Mouse (Mus musculus) forebrain, postnatal 0 days (tissue): Measurements from ENCODE around the gene Ipp. TPM values are rescaled to one million over a fixed set of nuclear protein-coding genes. Genes with fewer than 3 reads are reported as not detected.

Experiments
- ATAC-seq: fragments of 200-750 bp; cut with Nextera tagmentation; 2 replicates; pipeline ENCODE4 v1.8.0; 2017; ENCODE audit warnings: mild to moderate bottlenecking, moderate library complexity
- DNase-seq: peaks from one replicate; pipeline ENCODE4 v3.0.0-alpha.2; 2015
- H3K27ac ChIP-seq: fragments of 300-500 bp; sonication (generic); 2 replicates; pipeline ENCODE4 v1.5.1; 2014; ENCODE audit warnings: low read depth, mild to moderate bottlenecking, antibody characterized with exemption, low read length, moderate library complexity, mixed read lengths
- H3K27me3 ChIP-seq: fragments of 300-500 bp; sonication (generic); 2 replicates; pipeline ENCODE4 v1.6.1; 2014; ENCODE audit warnings: mild to moderate bottlenecking, low read length, mixed read lengths; ENCODE audit not compliant: insufficient read depth
- H3K36me3 ChIP-seq: fragments of 300-500 bp; sonication (generic); 2 replicates; pipeline ENCODE4 v1.6.1; 2014; ENCODE audit warnings: mild to moderate bottlenecking, moderate library complexity; ENCODE audit not compliant: insufficient read depth
- H3K4me1 ChIP-seq: fragments of 300-500 bp; sonication (generic); 2 replicates; pipeline ENCODE4 v1.6.1; 2014; ENCODE audit warnings: antibody characterized with exemption; ENCODE audit not compliant: insufficient read depth
- H3K4me2 ChIP-seq: fragments of 300-500 bp; sonication (generic); 2 replicates; pipeline ENCODE4 v1.6.1; 2014; ENCODE audit warnings: low read depth, mild to moderate bottlenecking, moderate library complexity
- H3K4me3 ChIP-seq: fragments of 300-500 bp; sonication (generic); 2 replicates; pipeline ENCODE4 v1.5.1; 2014; ENCODE audit warnings: low read depth, low read length, mixed read lengths
- H3K9ac ChIP-seq: fragments of 300-500 bp; sonication (generic); 2 replicates; pipeline ENCODE4 v1.6.1; 2014; ENCODE audit warnings: mild to moderate bottlenecking
- H3K9me3 ChIP-seq: fragments of 300-500 bp; sonication (generic); 2 replicates; pipeline ENCODE4 v1.6.1; 2016; ENCODE audit warnings: low read length
- CTCF ChIP-seq: sonication (generic); IDR thresholded peaks from 2 replicates; pipeline ENCODE4 v1.5.1; 2016; ENCODE audit warnings: antibody characterized with exemption, control low read depth, low read depth
- WGBS: fragments of 180-500 bp; shearing (Covaris S2); extraction: QIAGEN DNeasy Blood & Tissue Kit; methylation state at CpG from one replicate; pipeline ENCODE4 v1.1.7; 2014; 5-methylcytosine and 5-hydroxymethylcytosine counted together
- polyA plus RNA-seq: library from polyadenylated mRNA; unstranded; fragments of >200 nt; fragmentation: Nextera tagmentation; extraction: Ambion mirVana; gene quantifications from 2 replicates; pipeline ENCODE4 v1.2.1, GENCODE M21; 2015
- total RNA-seq: library from RNA; depleted of rRNA; stranded (reverse); fragments of >200 nt; gene quantifications from 2 replicates; pipeline ENCODE4 v1.2.3, GENCODE M21; 2014

Ipp gene
- total and polyA plus RNA-seq, 2 experiments from 2014 or later: 8.4 to 12.4 TPM

DNA sequence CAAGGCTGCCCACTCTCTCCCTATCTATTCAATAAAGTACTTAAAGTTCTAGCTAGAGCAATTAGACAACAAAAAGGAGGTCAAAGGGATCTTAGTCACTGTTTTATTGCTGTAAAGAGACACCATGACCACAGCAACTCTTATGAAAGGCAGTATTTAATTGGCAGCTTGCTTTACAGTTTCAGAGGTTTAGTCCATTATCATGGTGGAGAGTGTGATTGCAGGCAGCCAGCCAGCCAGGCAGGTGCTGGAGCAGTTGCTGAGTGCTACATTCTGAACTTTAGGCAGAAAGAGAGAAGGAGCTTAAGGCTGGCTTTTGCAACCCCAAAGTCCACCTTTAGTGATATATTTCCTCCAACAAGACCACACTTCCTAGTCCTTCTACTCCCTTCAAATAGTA is 29.0 kb downstream of the Ipp start:
- no peaks in the 10 kb centered on the region for H3K27me3 ChIP-seq
- no peak overlapping the region for H3K4me3 ChIP-seq
- H3K4me2 ChIP-seq: no peak overlapping the region
- no peaks in the 10 kb centered on the region for H3K4me1 ChIP-seq
- ATAC-seq (no peak), DNase-seq (no peak)
- H3K9me3 ChIP-seq: no peaks in the 10 kb centered on the region
- no peak overlapping the region for H3K9ac ChIP-seq
- H3K36me3 ChIP-seq: peaks cover 11% of the 10 kb centered on the region
- no peak overlapping the region for H3K27ac ChIP-seq
- no peak for TF ChIP-seq CTCF

DNA sequence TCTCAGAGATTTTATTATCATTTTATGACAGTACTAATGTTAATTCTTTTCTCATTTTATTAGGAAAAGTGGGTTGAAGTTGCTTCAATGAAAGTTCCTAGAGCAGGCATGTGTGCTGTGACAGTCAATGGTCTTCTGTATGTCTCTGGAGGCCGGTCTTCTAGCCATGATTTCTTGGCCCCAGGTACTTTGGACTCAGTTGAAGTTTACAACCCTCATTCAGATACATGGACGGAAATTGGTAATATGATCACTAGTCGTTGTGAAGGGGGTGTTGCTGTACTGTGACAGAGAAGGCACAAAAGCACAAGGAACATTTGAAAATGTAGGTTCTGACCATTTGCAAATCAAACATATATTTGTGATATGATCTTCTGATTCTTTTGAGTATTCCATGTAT is 30.4 kb downstream of the Ipp start:
- no peaks in the 10 kb centered on the region for H3K4me1 ChIP-seq
- no peak for TF ChIP-seq CTCF
- H3K36me3 ChIP-seq: peaks cover 9% of the 10 kb centered on the region
- no peak overlapping the region for H3K27ac ChIP-seq
- no peak for DNase-seq
- WGBS: 94% methylated on average over 3 of the region's 3 CpGs
- no peak for ATAC-seq
- H3K4me3 ChIP-seq: no peak overlapping the region
- no peaks in the 10 kb centered on the region for H3K9me3 ChIP-seq
- H3K27me3 ChIP-seq: no peaks in the 10 kb centered on the region
- H3K4me2 ChIP-seq: no peak overlapping the region
- H3K9ac ChIP-seq: no peak overlapping the region

DNA sequence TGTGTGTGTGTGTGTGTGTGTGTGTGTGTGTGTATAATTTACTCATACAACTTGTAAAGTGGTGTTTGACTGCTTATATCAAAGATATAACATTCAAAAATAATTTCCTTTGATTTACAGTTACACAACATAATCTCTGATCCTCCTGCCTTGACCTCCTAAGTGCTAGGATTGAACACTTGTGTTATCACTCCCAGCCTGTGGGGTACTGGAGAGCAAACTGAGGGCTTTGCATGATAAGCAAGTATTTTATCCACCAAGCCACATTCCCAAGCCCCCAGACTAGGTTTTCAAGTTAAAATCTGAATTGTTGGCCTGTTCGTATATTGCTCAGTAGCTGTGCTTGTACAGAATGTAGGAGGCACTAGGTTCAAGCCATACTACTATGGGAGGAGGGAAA is 43.1 kb downstream of the Ipp start:
- H3K4me1 ChIP-seq: no peaks in the 10 kb centered on the region
- peaks cover 9% of the 10 kb centered on the region; the same call in 1 of the 2 replicates for H3K36me3 ChIP-seq
- H3K9ac ChIP-seq: no peak overlapping the region
- H3K4me2 ChIP-seq: no peak overlapping the region
- no peak for TF ChIP-seq CTCF
- ATAC-seq (no peak), DNase-seq (no peak)
- H3K27ac ChIP-seq: no peak overlapping the region
- H3K4me3 ChIP-seq: no peak overlapping the region
- 85% methylated on average over 1 of the region's 1 CpGs for WGBS
- H3K27me3 ChIP-seq: no peaks in the 10 kb centered on the region
- H3K9me3 ChIP-seq: no peaks in the 10 kb centered on the region

DNA sequence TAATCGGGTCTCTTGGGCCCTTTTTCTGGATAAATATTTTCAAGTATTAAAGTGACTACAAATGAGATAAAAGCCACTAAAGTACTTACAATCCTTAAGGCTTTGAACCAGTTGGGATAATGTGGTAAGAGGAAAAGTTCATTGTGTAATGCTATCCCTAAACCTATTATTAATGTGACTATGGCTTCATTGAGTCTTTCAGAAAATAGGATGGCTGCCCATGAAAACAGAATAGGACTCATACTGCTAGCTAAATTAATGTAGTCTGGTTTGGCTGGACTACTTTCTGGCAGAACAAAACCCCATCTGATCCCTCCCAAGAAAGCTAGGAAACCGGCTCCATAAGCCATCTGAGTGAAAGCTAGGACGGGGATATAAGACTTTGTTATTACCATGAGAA is 45.7 kb downstream of the Ipp start:
- no peak overlapping the region for H3K4me2 ChIP-seq
- no peaks in the 10 kb centered on the region for H3K9me3 ChIP-seq

DNA sequence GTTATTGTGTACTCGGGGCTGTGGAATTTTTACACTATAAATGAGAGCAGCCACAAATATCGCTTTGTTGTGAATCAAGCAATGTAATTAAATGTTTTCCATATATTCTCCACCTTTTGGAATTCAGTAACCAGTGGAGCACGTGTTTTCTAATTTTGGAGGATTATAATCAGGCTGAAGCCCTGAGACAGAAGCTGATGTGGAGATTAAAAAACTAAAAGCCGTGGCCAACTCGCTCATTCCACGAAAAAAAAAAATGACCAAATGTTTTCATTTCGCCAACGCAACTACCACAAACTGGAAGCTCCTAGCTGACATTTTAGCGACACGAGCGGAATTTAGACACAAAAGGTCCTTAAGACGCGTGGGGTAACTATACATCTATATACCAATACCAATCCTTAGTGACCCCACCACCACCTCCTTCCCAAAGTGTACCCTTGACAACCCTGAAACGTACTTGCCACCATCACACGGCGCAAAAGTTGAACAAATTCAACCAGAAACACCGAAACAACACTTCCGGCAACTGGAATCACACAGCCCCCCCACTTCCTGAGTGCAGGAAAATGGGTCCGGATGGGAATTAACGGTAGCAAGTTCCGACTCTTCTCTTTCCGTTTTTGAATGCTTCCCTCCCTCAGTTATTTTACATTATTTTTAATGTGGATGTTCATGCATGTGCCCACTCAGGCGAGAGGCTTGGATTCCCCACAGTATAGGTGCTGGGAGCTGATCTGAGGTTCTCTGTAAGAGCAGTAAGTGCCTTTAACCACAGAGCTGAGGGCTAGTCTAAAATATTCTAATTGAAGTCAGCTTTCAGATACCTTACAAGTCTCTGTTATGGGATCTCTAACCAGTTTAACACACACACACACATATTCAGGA is 48.3 kb downstream of the Ipp start, which contains the start of gene Tmem69:
Gene Tmem69, minus strand, starts transcription at position 524 of the 888 bp plus-strand sequence.
- Histone ChIP-seq H3K4me1 (peaks cover 12% of the 10 kb centered on the region), H3K27ac (peak within 1 kb of the TSS; percentile 94), H3K36me3 (peaks cover 9% of the 10 kb centered on the region; the same call in 1 of the 2 replicates), H3K27me3 (no peaks in the 10 kb centered on the region), H3K9ac (peak within 1 kb of the TSS; percentile 86), H3K4me2 (peak within 1 kb of the TSS; percentile 71), H3K9me3 (no peaks in the 10 kb centered on the region), H3K4me3 (peak within 1 kb of the TSS; percentile 79)
- WGBS: 3% methylated on average over 23 of the region's 23 CpGs
- ATAC-seq (no peak), DNase-seq (peak; percentile 89)
- TF ChIP-seq CTCF: no peak

More for the DNA sequence above, 45.7 kb downstream of the Ipp start:
- no peak overlapping the region for H3K4me3 ChIP-seq
- no peak overlapping the region for H3K27ac ChIP-seq
- no peak overlapping the region for H3K9ac ChIP-seq
- ATAC-seq (no peak), DNase-seq (no peak)
- H3K27me3 ChIP-seq: no peaks in the 10 kb centered on the region
- H3K36me3 ChIP-seq: peaks cover 9% of the 10 kb centered on the region; the same call in 1 of the 2 replicates
- 81% methylated on average over 3 of the region's 3 CpGs for WGBS
- peaks cover 5% of the 10 kb centered on the region; the same call in 1 of the 2 replicates for H3K4me1 ChIP-seq
- TF ChIP-seq CTCF: no peak

DNA sequence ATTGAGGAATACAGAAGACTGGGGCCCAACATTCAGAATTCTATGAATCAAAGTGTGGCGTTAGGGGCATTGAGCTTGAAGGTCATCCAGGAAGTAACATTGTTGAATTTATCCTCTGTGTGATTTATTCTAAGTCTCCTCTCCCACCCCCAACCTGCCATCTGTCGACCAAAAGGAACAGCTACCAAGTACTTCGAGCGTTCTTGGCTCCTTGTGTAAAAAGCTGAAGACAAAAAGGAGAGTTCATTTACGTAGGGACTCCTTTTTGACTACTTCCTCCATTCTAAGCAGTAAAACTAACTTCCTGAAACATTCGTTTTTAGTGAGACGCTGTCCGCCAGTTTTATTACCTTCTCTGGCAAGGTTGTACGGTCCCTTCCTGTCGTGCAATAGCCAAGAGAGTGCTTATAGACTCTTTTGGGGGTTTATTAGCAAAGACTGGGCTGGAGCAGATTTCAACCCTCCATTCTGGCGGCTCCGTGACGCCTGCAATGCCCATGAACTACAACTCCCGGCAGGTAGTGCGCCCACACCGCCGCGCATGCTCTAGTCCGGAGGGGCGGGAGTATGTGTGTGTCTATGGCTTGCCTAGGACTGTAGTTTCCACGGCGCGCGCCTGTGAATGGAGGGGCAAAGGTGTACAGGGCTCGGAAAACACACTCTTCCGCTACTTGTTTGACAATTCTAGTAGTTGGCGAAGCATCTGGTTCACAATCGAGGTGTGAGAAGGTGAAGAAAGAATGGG is 49.4 kb downstream of the Ipp start:
- Histone ChIP-seq H3K4me3 (peak overlapping the region; percentile 79), H3K9me3 (no peaks in the 10 kb centered on the region), H3K27me3 (no peaks in the 10 kb centered on the region), H3K4me1 (peaks cover 12% of the 10 kb centered on the region), H3K9ac (peak overlapping the region; percentile 86), H3K4me2 (peak overlapping the region; percentile 71), H3K36me3 (peaks cover 9% of the 10 kb centered on the region; the same call in 1 of the 2 replicates), H3K27ac (peak overlapping the region; percentile 94)
- DNase-seq: peak; percentile 97
- WGBS: under 1% methylated on average over 28 of the region's 28 CpGs
- peak; percentile 98 for ATAC-seq
- TF ChIP-seq CTCF: no peak
